Mouse (Mus musculus) heart, adult 11 months (tissue): ENCODE results near the gene Cyp4f37.

Experiments used
- DNase-seq: peaks from one replicate; pipeline ENCODE4 v3.0.0; 2022

The Cyp4f37 gene

DNA sequence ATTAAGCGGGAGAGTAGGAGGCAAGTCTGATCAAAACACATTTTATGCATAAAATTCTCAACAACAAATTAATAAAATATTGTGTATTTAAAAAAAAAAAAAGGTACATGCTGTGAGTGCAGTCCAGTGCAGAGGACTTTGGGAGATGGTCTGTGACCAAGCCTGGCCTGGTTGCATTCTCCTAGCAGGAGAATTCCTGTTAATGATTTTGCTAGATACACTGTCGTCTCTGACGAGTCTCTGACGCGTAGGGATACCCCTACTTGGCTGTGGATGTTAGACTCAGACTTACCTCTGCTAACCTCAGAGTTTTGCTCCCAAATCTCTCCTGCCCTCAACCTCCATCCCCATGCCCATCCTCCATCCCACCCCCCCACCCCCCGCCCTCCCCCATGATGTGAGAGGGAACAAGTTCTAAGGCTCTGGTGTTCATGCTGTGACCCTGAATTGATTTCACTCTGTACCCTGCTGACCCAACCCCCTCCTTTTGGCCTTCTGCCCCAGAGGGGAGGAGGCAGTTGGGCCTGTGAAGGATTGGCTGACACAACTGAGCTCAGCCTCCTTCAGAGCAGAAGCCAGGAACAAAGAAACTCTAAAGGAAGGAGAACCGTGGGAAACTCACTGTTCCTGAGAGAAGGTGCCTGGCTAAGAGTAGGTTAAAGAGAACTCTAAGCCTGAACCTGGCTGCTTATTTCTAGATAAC is 64.1 kb downstream of the Cyp4f37 start, which contains the start of gene Cyp4f15:
Gene Cyp4f15 (plus strand): TSS at position 580 of the 703 bp plus-strand sequence.
- DNase-seq = peak; percentile 88
